Mouse (Mus musculus): ENCODE data around the gene Sgo2b. TPM values are rescaled to one million over a fixed set of nuclear protein-coding genes. Genes with fewer than 3 reads are reported as not detected.
"Not testable (repeated sequence)": the region's sequence is repeated elsewhere in the genome, so short reads cannot be mapped to it uniquely, and the experiment has no call there.

The Sgo2b gene
- polyA plus RNA-seq (2015; fragmentation: Nextera tagmentation; extraction: Ambion mirVana) = not detected in 2 replicates

- WGBS = 6% methylated on average over 28 of the region's 30 CpGs
- peak within 1 kb of the TSS; percentile 21; the same call in 1 of the 2 replicates for H3K9ac ChIP-seq
- H3K27ac ChIP-seq = no peak within 1 kb of the TSS
- no peaks in the 10 kb centered on the region for H3K9me3 ChIP-seq
- H3K4me1 ChIP-seq = no peaks in the 10 kb centered on the region
- H3K36me3 ChIP-seq (replicated peaks) = no peaks in the 10 kb centered on the region
- peak; percentile 94 for ATAC-seq (replicated peaks)
- H3K27me3 ChIP-seq (replicated peaks) = no peaks in the 10 kb centered on the region
- peak within 1 kb of the TSS; percentile 43 for H3K4me3 ChIP-seq
- peak within 1 kb of the TSS; percentile 72 for H3K4me2 ChIP-seq
These were observed at the start of gene Sgo2b for GRCm38 (mm10) chr8:63951626-63952377. TSS of gene Sgo2b (minus strand) at chr8:63952248.

- not testable (repeated sequence) for H3K9me3 ChIP-seq; H3K9ac ChIP-seq; H3K4me1 ChIP-seq; H3K4me2 ChIP-seq; H3K27me3 ChIP-seq (replicated peaks); H3K36me3 ChIP-seq (replicated peaks); ATAC-seq (replicated peaks); H3K4me3 ChIP-seq; H3K27ac ChIP-seq
- 26% methylated on average over 9 of the region's 9 CpGs for WGBS
These were observed 18.8 kb upstream of the Sgo2b start for GRCm38 (mm10) chr8:63970612-63971391.

GRCm38 (mm10) chr8:63961032-63961785, 9.2 kb upstream of the Sgo2b start:
- ATAC-seq (replicated peaks) = no peak
- 84% methylated on average over 3 of the region's 3 CpGs for WGBS
- Histone ChIP-seq H3K27ac (no peak overlapping the region), H3K36me3 (replicated peaks) (no peaks in the 10 kb centered on the region), H3K27me3 (replicated peaks) (no peaks in the 10 kb centered on the region), H3K4me2 (no peak overlapping the region), H3K4me3 (no peak overlapping the region), H3K9me3 (no peaks in the 10 kb centered on the region), H3K4me1 (no peaks in the 10 kb centered on the region), H3K9ac (no peak overlapping the region)

- not testable (repeated sequence) for H3K9ac ChIP-seq; H3K9me3 ChIP-seq; H3K27me3 ChIP-seq (replicated peaks); H3K27ac ChIP-seq; H3K36me3 ChIP-seq (replicated peaks); H3K4me1 ChIP-seq; H3K4me3 ChIP-seq; H3K4me2 ChIP-seq; ATAC-seq (replicated peaks)
- 83% methylated on average over 4 of the region's 4 CpGs for WGBS
These were observed 1.8 kb upstream of the Sgo2b start for GRCm38 (mm10) chr8:63953802-63954201.

GRCm38 (mm10) chr8:63933171-63933570, 18.9 kb downstream of the Sgo2b start:
- no peaks in the 10 kb centered on the region for H3K27me3 ChIP-seq (replicated peaks)
- no peaks in the 10 kb centered on the region for H3K36me3 ChIP-seq (replicated peaks)
- no peaks in the 10 kb centered on the region for H3K9me3 ChIP-seq
- no peak for ATAC-seq (replicated peaks)
- 81% methylated on average over 7 of the region's 7 CpGs for WGBS
- H3K4me1 ChIP-seq = no peaks in the 10 kb centered on the region
- no peak overlapping the region for H3K9ac ChIP-seq
- no peak overlapping the region for H3K4me2 ChIP-seq
- no peak overlapping the region for H3K27ac ChIP-seq
- no peak overlapping the region for H3K4me3 ChIP-seq

GRCm38 (mm10) chr8:63929301-63930097, 22.5 kb downstream of the Sgo2b start:
- H3K9ac ChIP-seq = no peak overlapping the region
- no peak overlapping the region for H3K4me3 ChIP-seq
- no peaks in the 10 kb centered on the region for H3K4me1 ChIP-seq
- no peaks in the 10 kb centered on the region for H3K9me3 ChIP-seq
- H3K27ac ChIP-seq = no peak overlapping the region
- H3K4me2 ChIP-seq = no peak overlapping the region
- 59% methylated on average over 3 of the region's 3 CpGs for WGBS
- H3K36me3 ChIP-seq (replicated peaks) = no peaks in the 10 kb centered on the region
- ATAC-seq (replicated peaks) = no peak
- H3K27me3 ChIP-seq (replicated peaks) = no peaks in the 10 kb centered on the region

GRCm38 (mm10) chr8:63921257-63921960, 30.6 kb downstream of the Sgo2b start:
- Histone ChIP-seq H3K4me3 (no peak overlapping the region), H3K4me1 (no peaks in the 10 kb centered on the region), H3K9me3 (no peaks in the 10 kb centered on the region), H3K27ac (no peak overlapping the region), H3K9ac (no peak overlapping the region), H3K4me2 (no peak overlapping the region), H3K27me3 (replicated peaks) (no peaks in the 10 kb centered on the region), H3K36me3 (replicated peaks) (no peaks in the 10 kb centered on the region)
- 55% methylated on average over 4 of the region's 4 CpGs for WGBS
- ATAC-seq (replicated peaks) = no peak

- Histone ChIP-seq H3K4me1 (no peaks in the 10 kb centered on the region), H3K27ac (no peak overlapping the region), H3K4me2 (no peak overlapping the region), H3K9ac (no peak overlapping the region), H3K9me3 (no peaks in the 10 kb centered on the region), H3K4me3 (no peak overlapping the region), H3K36me3 (replicated peaks) (no peaks in the 10 kb centered on the region), H3K27me3 (replicated peaks) (no peaks in the 10 kb centered on the region)
- WGBS = 83% methylated on average over 2 of the region's 2 CpGs
- ATAC-seq (replicated peaks) = no peak
These were observed 57.0 kb downstream of the Sgo2b start for GRCm38 (mm10) chr8:63895096-63895495.

- H3K9ac ChIP-seq = no peak overlapping the region
- H3K36me3 ChIP-seq (replicated peaks) = no peaks in the 10 kb centered on the region
- no peaks in the 10 kb centered on the region for H3K4me1 ChIP-seq
- H3K4me2 ChIP-seq = no peak overlapping the region
- no peak for ATAC-seq (replicated peaks)
- 85% methylated on average over 4 of the region's 4 CpGs for whole genome bisulfite sequencing
- H3K4me3 ChIP-seq = no peak overlapping the region
- no peaks in the 10 kb centered on the region for H3K27me3 ChIP-seq (replicated peaks)
- H3K9me3 ChIP-seq = no peaks in the 10 kb centered on the region
- no peak overlapping the region for H3K27ac ChIP-seq
These were observed 73.7 kb downstream of the Sgo2b start for GRCm38 (mm10) chr8:63878353-63878752.

- ATAC-seq (replicated peaks) = peak; percentile 93
These were observed 74.7 kb downstream of the Sgo2b start for GRCm38 (mm10) chr8:63877393-63877792.

GRCm38 (mm10) chr8:63876949-63877348, 75.1 kb downstream of the Sgo2b start:
- Histone ChIP-seq H3K4me3 (no peak overlapping the region), H3K9ac (no peak overlapping the region)
- WGBS = 90% methylated on average over 7 of the region's 7 CpGs

More at GRCm38 (mm10) chr8:63877393-63877792, 74.7 kb downstream of the Sgo2b start:
- H3K9ac ChIP-seq = no peak overlapping the region
- H3K4me3 ChIP-seq = no peak overlapping the region
- no peaks in the 10 kb centered on the region for H3K4me1 ChIP-seq
- no peak overlapping the region for H3K27ac ChIP-seq
- no peaks in the 10 kb centered on the region for H3K27me3 ChIP-seq (replicated peaks)
- H3K4me2 ChIP-seq = no peak overlapping the region
- H3K9me3 ChIP-seq = no peaks in the 10 kb centered on the region
- H3K36me3 ChIP-seq (replicated peaks) = no peaks in the 10 kb centered on the region
- WGBS = 16% methylated on average over 6 of the region's 6 CpGs

More at GRCm38 (mm10) chr8:63876949-63877348, 75.1 kb downstream of the Sgo2b start:
- no peaks in the 10 kb centered on the region for H3K27me3 ChIP-seq (replicated peaks)
- peak; percentile 71 for ATAC-seq (replicated peaks)
- no peak overlapping the region for H3K4me2 ChIP-seq
- no peaks in the 10 kb centered on the region for H3K36me3 ChIP-seq (replicated peaks)
- no peaks in the 10 kb centered on the region for H3K9me3 ChIP-seq
- H3K4me1 ChIP-seq = no peaks in the 10 kb centered on the region
- no peak overlapping the region for H3K27ac ChIP-seq

Measured in midbrain, embryonic 15.5 days (tissue).